Mouse (Mus musculus) gonadal fat pad, adult 2 months (tissue): ENCODE results near the gene Dguok. TPM values are rescaled to one million over a fixed set of nuclear protein-coding genes. Genes with fewer than 3 reads are reported as not detected.
A peak's percentile ranks its signal among the peaks of the same experiment; 100 is the strongest.

Experiments
- DNase-seq: peaks from one replicate; pipeline ENCODE4 v3.0.0-alpha.2; 2012; ENCODE audit warnings: low read depth
- polyA plus RNA-seq: library from polyadenylated mRNA; depleted of rRNA; stranded (reverse); fragments of >200 nt; gene quantifications from 2 replicates; pipeline ENCODE4 v1.2.3, GENCODE M21; 2012

Dguok gene
- polyA plus RNA-seq, 1 experiment: 80.7 TPM

- DNase-seq: no peak
These were observed 7.7 kb downstream of the Dguok start for GRCm38 (mm10) chr6:83499078-83499477.

GRCm38 (mm10) chr6:83496753-83497710 lies 9.7 kb downstream of the Dguok start:
- DNase-seq: no peak

- DNase-seq: no peak
These were observed 10.6 kb downstream of the Dguok start for GRCm38 (mm10) chr6:83496009-83496752.

- no peak for DNase-seq
These were observed 16.1 kb downstream of the Dguok start for GRCm38 (mm10) chr6:83490622-83491021.

- DNase-seq: no peak
These were observed 18.6 kb downstream of the Dguok start for GRCm38 (mm10) chr6:83488200-83488599.

GRCm38 (mm10) chr6:83487298-83487697 lies 19.5 kb downstream of the Dguok start:
- no peak for DNase-seq

- DNase-seq: no peak
These were observed 20.9 kb downstream of the Dguok start for GRCm38 (mm10) chr6:83485854-83486253.

GRCm38 (mm10) chr6:83483776-83484175 lies 23.0 kb downstream of the Dguok start:
- no peak for DNase-seq

- no peak for DNase-seq
These were observed 24.2 kb downstream of the Dguok start for GRCm38 (mm10) chr6:83482418-83483085.

GRCm38 (mm10) chr6:83480019-83480655 lies 26.6 kb downstream of the Dguok start:
- DNase-seq: no peak

GRCm38 (mm10) chr6:83479193-83479592 lies 27.6 kb downstream of the Dguok start:
- DNase-seq: no peak

GRCm38 (mm10) chr6:83478628-83479027 lies 28.1 kb downstream of the Dguok start:
- no peak for DNase-seq

- DNase-seq: no peak
These were observed 28.6 kb downstream of the Dguok start for GRCm38 (mm10) chr6:83478217-83478616.

GRCm38 (mm10) chr6:83475431-83475830 lies 31.3 kb downstream of the Dguok start:
- DNase-seq: no peak

- DNase-seq: no peak
These were observed 33.5 kb downstream of the Dguok start for GRCm38 (mm10) chr6:83473240-83473639.

GRCm38 (mm10) chr6:83471739-83472138 lies 35.0 kb downstream of the Dguok start:
- no peak for DNase-seq

GRCm38 (mm10) chr6:83464011-83464410 lies 42.8 kb downstream of the Dguok start:
- no peak for DNase-seq

GRCm38 (mm10) chr6:83459034-83459644 lies 47.6 kb downstream of the Dguok start, which contains the start of gene Tet3:
TSS of gene Tet3 (minus strand) at chr6:83459084.
- DNase-seq: no peak

- peak; percentile 98 for DNase-seq
These were observed 49.6 kb downstream of the Dguok start for GRCm38 (mm10) chr6:83456984-83457810.
